Mouse (Mus musculus): ENCODE results near the gene Chst12.

DNA sequence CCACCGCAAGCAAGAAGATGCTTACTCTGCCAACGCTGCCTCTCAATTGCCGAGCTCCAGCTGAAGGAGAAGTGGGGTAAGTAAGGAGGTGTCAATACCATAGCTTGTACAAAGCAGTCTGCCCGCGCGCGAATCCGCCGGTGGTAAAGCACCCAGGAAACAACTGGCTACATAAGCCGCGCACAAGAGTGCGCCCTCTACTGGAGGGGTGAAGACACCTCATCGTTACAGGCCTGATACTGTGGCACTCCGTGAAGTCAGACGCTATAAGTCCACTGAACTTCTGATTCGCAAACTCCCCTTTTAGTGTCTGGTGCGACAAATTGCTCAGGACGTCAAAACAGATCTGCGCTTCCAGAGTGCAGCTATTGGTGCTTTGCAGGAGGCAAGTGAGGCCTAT, 41.0 kb downstream of the Chst12 start:
- TF ChIP-seq CTCF (IDR thresholded peaks at IDR 0.05), result peak; percentile 14; the same call in 1 of the 2 replicates
- no peak for TF ChIP-seq EP300 (IDR thresholded peaks at IDR 0.05)
